ENCODE assay signal across 11 mouse cellular contexts in the genomic region with DNA sequence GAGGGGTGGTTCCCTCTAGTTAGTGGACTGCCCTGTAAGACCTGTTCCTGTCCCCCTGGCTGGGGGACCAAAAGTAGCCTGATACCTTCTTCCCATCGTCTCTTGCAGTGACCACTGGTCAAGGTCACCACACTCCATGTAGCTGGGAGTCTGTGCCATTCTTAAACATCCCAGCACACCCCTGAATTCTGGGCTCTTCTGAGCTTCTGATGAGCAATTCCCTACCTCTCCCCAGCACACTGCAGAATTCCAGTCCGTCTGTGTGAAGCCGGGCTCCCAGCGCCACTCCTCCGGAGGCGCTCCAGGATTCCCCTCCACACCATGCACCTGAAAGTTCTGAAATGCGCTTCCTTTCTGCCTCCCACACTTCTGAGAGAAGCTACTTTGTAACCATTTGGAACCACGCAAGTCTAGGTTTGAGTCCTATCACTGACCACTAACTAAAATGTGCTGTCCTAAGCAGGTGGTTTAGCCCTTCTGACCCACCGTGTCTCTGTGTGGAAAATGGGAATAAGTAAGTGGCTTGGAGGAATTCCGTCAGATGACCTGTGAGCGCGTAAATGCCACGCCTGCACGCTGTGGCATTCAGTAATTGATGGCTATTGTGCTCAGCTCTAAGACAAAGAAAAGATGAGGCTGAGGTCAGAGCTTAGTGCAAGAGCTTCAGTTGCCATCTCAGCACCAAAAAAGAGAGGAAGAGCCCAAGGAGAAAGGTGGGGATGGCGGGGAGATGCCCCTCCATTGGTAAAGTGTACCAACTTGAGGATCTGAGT.
DNase-seq lines count a peak whose midpoint lies in the region; ATAC-seq and TF ChIP-seq lines count a peak whose summit lies in the region.
"Had no signal": no experiment of that assay in that cellular context is flagged by ENCODE, and none has a peak within 500 bp of the region (broad histone marks: within the 10 kb centered on the region; RNA-seq: fewer than 3 reads in every experiment).

No protein-coding gene starts in this region.

- TF ChIP-seq CTCF in lung, postnatal 0 days (IDR thresholded peaks at IDR 0.05) = no peak

- H3K9me3 ChIP-seq in embryonic facial prominence, embryonic 12.5 days = no peaks in the 10 kb centered on the region
- H3K9me3 ChIP-seq in midbrain, embryonic 11.5 days (ENCODE audit: control insufficient read depth, low read length) = no peaks in the 10 kb centered on the region
- H3K9me3 ChIP-seq in lung, postnatal 0 days (ENCODE audit: low read length) = no peaks in the 10 kb centered on the region
- H3K9me3 ChIP-seq: limb, embryonic 15.5 days had no signal

- 10% methylated on average over 15 of the region's 15 CpGs for WGBS in embryonic facial prominence, embryonic 12.5 days
- WGBS in midbrain, embryonic 11.5 days = 9% methylated on average over 15 of the region's 15 CpGs
- 12% methylated on average over 15 of the region's 15 CpGs for WGBS in lung, postnatal 0 days

- no peaks in the 10 kb centered on the region for H3K36me3 ChIP-seq in embryonic facial prominence, embryonic 12.5 days
- H3K36me3 ChIP-seq in midbrain, embryonic 11.5 days (ENCODE audit: control insufficient read depth, insufficient read depth, low read length) = no peaks in the 10 kb centered on the region
- no peaks in the 10 kb centered on the region for H3K36me3 ChIP-seq in lung, postnatal 0 days (ENCODE audit: insufficient read depth, low read length)
- H3K36me3 ChIP-seq: G1E; limb, embryonic 15.5 days had no signal

- H3K27ac ChIP-seq in embryonic facial prominence, embryonic 12.5 days = no peak overlapping the region
- H3K27ac ChIP-seq in midbrain, embryonic 11.5 days (ENCODE audit: low read depth, low read length) = no peak overlapping the region
- no peak overlapping the region for H3K27ac ChIP-seq in lung, postnatal 0 days (ENCODE audit: low read length)
- H3K27ac ChIP-seq: limb, embryonic 15.5 days had no signal

- peak overlapping the region; percentile 46 for H3K4me2 ChIP-seq in embryonic facial prominence, embryonic 12.5 days (replicated peaks)
- peak overlapping the region; percentile 51; the same call in 1 of the 2 replicates for H3K4me2 ChIP-seq in midbrain, embryonic 11.5 days
- no peak overlapping the region for H3K4me2 ChIP-seq in lung, postnatal 0 days (replicated peaks; ENCODE audit: low read depth, low read length)

- no peak for TF ChIP-seq EP300 in lung, postnatal 0 days (IDR thresholded peaks at IDR 0.05)

- H3K4me1 ChIP-seq in embryonic facial prominence, embryonic 12.5 days = peaks cover 38% of the 10 kb centered on the region
- peaks cover 16% of the 10 kb centered on the region for H3K4me1 ChIP-seq in midbrain, embryonic 11.5 days (ENCODE audit: control insufficient read depth, insufficient read depth, low read length)
- H3K4me1 ChIP-seq in lung, postnatal 0 days (ENCODE audit: insufficient read depth, low read depth, low read length) = no peaks in the 10 kb centered on the region

- no peak for ATAC-seq in embryonic facial prominence, embryonic 12.5 days (ENCODE audit: insufficient number of reproducible peaks, insufficient read depth, low FRiP score, low TSS enrichment)
- ATAC-seq in midbrain, embryonic 11.5 days (ENCODE audit: low FRiP score) = no peak
- no peak for ATAC-seq in lung, postnatal 0 days
- ATAC-seq: inflammation-experienced regulatory T-cells, adult 6 months had no signal

- H3K4me3 ChIP-seq in embryonic facial prominence, embryonic 12.5 days = 0 out of 2 replicates have a peak overlapping the region, but pooled peaks have one; percentile 2
- peak overlapping the region; percentile 4; the same call in 1 of the 2 replicates for H3K4me3 ChIP-seq in midbrain, embryonic 11.5 days (ENCODE audit: low read depth, low read length)
- no peak overlapping the region for H3K4me3 ChIP-seq in lung, postnatal 0 days (ENCODE audit: low read depth, low read length)

- H3K27me3 ChIP-seq in embryonic facial prominence, embryonic 12.5 days = peaks cover 50% of the 10 kb centered on the region
- H3K27me3 ChIP-seq in midbrain, embryonic 11.5 days (ENCODE audit: control insufficient read depth, insufficient read depth, low read length) = peaks cover 13% of the 10 kb centered on the region; the same call in 1 of the 2 replicates
- H3K27me3 ChIP-seq in lung, postnatal 0 days (replicated peaks; ENCODE audit: insufficient read depth, low read length) = peaks cover 21% of the 10 kb centered on the region

- no peak overlapping the region for H3K9ac ChIP-seq in embryonic facial prominence, embryonic 12.5 days
- H3K9ac ChIP-seq in midbrain, embryonic 11.5 days (ENCODE audit: low read length) = 0 out of 2 replicates have a peak overlapping the region, but pooled peaks have one; percentile 38
- no peak overlapping the region for H3K9ac ChIP-seq in lung, postnatal 0 days (replicated peaks; ENCODE audit: low read depth)
- H3K9ac ChIP-seq: limb, embryonic 15.5 days had no signal

- DNase-seq in testis, postnatal 14 days (ENCODE audit: low spot score) = peak; percentile 43
- DNase-seq in testis, postnatal 10 days (ENCODE audit: low spot score) = no peak
- peak; percentile 92 for DNase-seq in midbrain, embryonic 11.5 days (ENCODE audit: low spot score, missing footprints)
- DNase-seq in lung, postnatal 0 days (ENCODE audit: low spot score) = no peak
- DNase-seq in urinary bladder, postnatal 4 days (ENCODE audit: low spot score in 2 of 2) = no peak
- DNase-seq in cerebellum, postnatal 36 days = no peak
- DNase-seq: lung, postnatal 10 days had no signal

Comparison
In these comparisons a context has a peak if more than half of its experiments do, and no peak if none do; other contexts are left out.
1. DNase-seq: peak in testis, postnatal 14 days (single experiment) and midbrain, embryonic 11.5 days (single experiment); none in testis, postnatal 10 days (single experiment), lung, postnatal 0 days (single experiment), urinary bladder, postnatal 4 days (0 of 2) and cerebellum, postnatal 36 days (0 of 2).